ENCODE assay signal across 8 mouse cellular contexts in genomic region chr17:46297028-46297363, GRCm38 (mm10). TPM values are rescaled to one million over a fixed set of nuclear protein-coding genes. Genes with fewer than 3 reads are reported as not detected.
DNase-seq lines count a peak whose midpoint lies in the region; ATAC-seq and TF ChIP-seq lines count a peak whose summit lies in the region.
"Had no signal": no experiment of that assay in that cellular context is flagged by ENCODE, and none has a peak within 500 bp of the region (broad histone marks: within the 10 kb centered on the region; RNA-seq: fewer than 3 reads in every experiment).

No protein-coding gene starts in this region.

- no peak for TF ChIP-seq CTCF in forebrain, postnatal 0 days (IDR thresholded peaks at IDR 0.05; ENCODE audit: low read depth)
- TF ChIP-seq CTCF in liver, embryonic 14.5 days (IDR thresholded peaks at IDR 0.05; ENCODE audit: low read depth), result no peak

- 8% methylated on average over 6 of the region's 6 CpGs for WGBS in forebrain, postnatal 0 days
- 6% methylated on average over 6 of the region's 6 CpGs for WGBS in liver, embryonic 14.5 days (ENCODE audit: insufficient replicate concordance)

- H3K27ac ChIP-seq in forebrain, postnatal 0 days (ENCODE audit: low read depth, low read length), result peak overlapping the region; percentile 86
- no peak overlapping the region for H3K27ac ChIP-seq in liver, embryonic 14.5 days

- peak overlapping the region; percentile 77 for H3K9ac ChIP-seq in forebrain, postnatal 0 days
- H3K9ac ChIP-seq in liver, embryonic 14.5 days (replicated peaks), result no peak overlapping the region

- peak overlapping the region; percentile 91 for H3K4me3 ChIP-seq in megakaryocyte, embryonic 14.5 days (replicated peaks)
- peak overlapping the region; percentile 70 for H3K4me3 ChIP-seq in forebrain, postnatal 0 days (ENCODE audit: low read depth, low read length)
- peak overlapping the region in 1 of 2 experiments; percentile 43; a peak in 2 of 4 replicates for H3K4me3 ChIP-seq in liver, embryonic 14.5 days (ENCODE audit: insufficient read depth in 1 of 2, low read depth in 2 of 2, low read length in 2 of 2)

- H3K9me3 ChIP-seq in megakaryocyte, embryonic 14.5 days, result no peaks in the 10 kb centered on the region
- no peaks in the 10 kb centered on the region for H3K9me3 ChIP-seq in forebrain, postnatal 0 days (ENCODE audit: low read length)
- H3K9me3 ChIP-seq in liver, embryonic 14.5 days (ENCODE audit: control insufficient read depth, low read length), result no peaks in the 10 kb centered on the region

- peaks cover 82% of the 10 kb centered on the region for H3K27me3 ChIP-seq in megakaryocyte, embryonic 14.5 days (replicated peaks)
- H3K27me3 ChIP-seq in forebrain, postnatal 0 days (ENCODE audit: insufficient read depth, low read length), result peaks cover 9% of the 10 kb centered on the region
- peaks cover 46% of the 10 kb centered on the region for H3K27me3 ChIP-seq in liver, embryonic 14.5 days (ENCODE audit: control insufficient read depth, insufficient read depth, low read length)

- ATAC-seq in megakaryocyte, adult 5-6 weeks (ENCODE audit: poor library complexity, severe bottlenecking), result no peak
- no peak for ATAC-seq in forebrain, postnatal 0 days
- ATAC-seq in liver, embryonic 14.5 days (ENCODE audit: insufficient read depth), result no peak

- H3K4me1 ChIP-seq in megakaryocyte, embryonic 14.5 days, result peaks cover 32% of the 10 kb centered on the region
- no peaks in the 10 kb centered on the region for H3K4me1 ChIP-seq in forebrain, postnatal 0 days (ENCODE audit: insufficient read depth)
- no peaks in the 10 kb centered on the region for H3K4me1 ChIP-seq in liver, embryonic 14.5 days (replicated peaks; ENCODE audit: control insufficient read depth in 2 of 2, insufficient read depth in 2 of 2, low read length in 1 of 2)

- no peak for DNase-seq in forebrain, postnatal 0 days
- DNase-seq in liver, embryonic 14.5 days (ENCODE audit: low read depth in 3 of 3, low spot score in 3 of 3), result no peak
- no peak for DNase-seq in frontal cortex, postnatal 10 days (ENCODE audit: low spot score in 2 of 2)
- no peak for DNase-seq in right cerebral cortex, postnatal 10 days (ENCODE audit: low spot score in 2 of 2)
- DNase-seq in embryo, embryonic 9.5 days (ENCODE audit: extremely low spot score), result no peak

- peak overlapping the region; percentile 91 for H3K4me2 ChIP-seq in forebrain, postnatal 0 days (ENCODE audit: low read depth)
- H3K4me2 ChIP-seq in liver, embryonic 14.5 days (ENCODE audit: low read depth), result peak overlapping the region; percentile 64

- H3K36me3 ChIP-seq in megakaryocyte, embryonic 14.5 days (replicated peaks; ENCODE audit: low read length), result no peaks in the 10 kb centered on the region
- peaks cover under 1% of the 10 kb centered on the region; the same call in 1 of the 2 replicates for H3K36me3 ChIP-seq in forebrain, postnatal 0 days (ENCODE audit: insufficient read depth)
- H3K36me3 ChIP-seq in liver, embryonic 14.5 days (replicated peaks; ENCODE audit: control insufficient read depth, insufficient read depth, low read depth), result no peaks in the 10 kb centered on the region

- TF ChIP-seq EP300 in liver, embryonic 14.5 days (IDR thresholded peaks at IDR 0.05; ENCODE audit: low read depth), result no peak

RNA-seq across cellular contexts. Expression of gene Dlk2, which starts 0.2 kb away (rescaled TPM):
- polyA plus RNA-seq in megakaryocyte, embryonic 14.5 days (2012; ENCODE audit: insufficient read depth, low replicate concordance), result not detected in 2 replicates
- not detected in 2 replicates for total RNA-seq in megakaryocyte, adult 5-6 weeks (2015)
- not detected in 2 replicates for total RNA-seq in megakaryocyte, adult 5-6 weeks (2017)
- 49.9 and 61.3 TPM in 2 replicates for total RNA-seq in forebrain, postnatal 0 days (2014; rRNA removed)
- 16.3 and 16.8 TPM in 2 replicates for polyA plus RNA-seq in forebrain, postnatal 0 days (2015; fragmentation: Nextera tagmentation; extraction: Ambion mirVana)
- 0.02 and 0.13 TPM in 2 replicates for polyA plus RNA-seq in liver, embryonic 14.5 days (2012; rRNA removed)
- not detected in 2 replicates for polyA plus RNA-seq in liver, embryonic 14.5 days (2014; fragmentation: Nextera tagmentation; extraction: Ambion mirVana)
- total RNA-seq: hematopoietic stem cell, adult 5-6 weeks had no signal

RNA-seq across cellular contexts. Expression of gene Tjap1, which starts 14.2 kb away (rescaled TPM):
- 42.7 and 59.0 TPM in 2 replicates for polyA plus RNA-seq in megakaryocyte, embryonic 14.5 days (2012; ENCODE audit: insufficient read depth, low replicate concordance)
- 5.4 and 9.9 TPM in 2 replicates for total RNA-seq in megakaryocyte, adult 5-6 weeks (2015)
- total RNA-seq in megakaryocyte, adult 5-6 weeks (2017), result 9.8 and 15.7 TPM in 2 replicates
- 25.6 and 36.9 TPM in 2 replicates for total RNA-seq in forebrain, postnatal 0 days (2014; rRNA removed)
- 15.8 and 17.6 TPM in 2 replicates for polyA plus RNA-seq in forebrain, postnatal 0 days (2015; fragmentation: Nextera tagmentation; extraction: Ambion mirVana)
- polyA plus RNA-seq in liver, embryonic 14.5 days (2012; rRNA removed), result 11.0 and 12.0 TPM in 2 replicates
- polyA plus RNA-seq in liver, embryonic 14.5 days (2014; fragmentation: Nextera tagmentation; extraction: Ambion mirVana), result 7.7 and 8.5 TPM in 2 replicates

RNA-seq across cellular contexts. Expression of gene Abcc10, which starts 31.2 kb away (rescaled TPM):
- polyA plus RNA-seq in megakaryocyte, embryonic 14.5 days (2012; ENCODE audit: insufficient read depth, low replicate concordance), result 6.4 and 13.4 TPM in 2 replicates
- 0.87 and 1.8 TPM in 2 replicates for total RNA-seq in megakaryocyte, adult 5-6 weeks (2015)
- total RNA-seq in megakaryocyte, adult 5-6 weeks (2017), result 2.2 and 5.4 TPM in 2 replicates
- 6.5 and 8.3 TPM in 2 replicates for total RNA-seq in forebrain, postnatal 0 days (2014; rRNA removed)
- 3.7 and 5.0 TPM in 2 replicates for polyA plus RNA-seq in forebrain, postnatal 0 days (2015; fragmentation: Nextera tagmentation; extraction: Ambion mirVana)
- polyA plus RNA-seq in liver, embryonic 14.5 days (2012; rRNA removed), result 1.7 TPM in 2 replicates
- polyA plus RNA-seq in liver, embryonic 14.5 days (2014; fragmentation: Nextera tagmentation; extraction: Ambion mirVana), result 0.90 and 0.94 TPM in 2 replicates

RNA-seq across cellular contexts. Expression of gene Lrrc73, which starts 43.7 kb away (rescaled TPM):
- 3.6 and 5.3 TPM in 2 replicates for polyA plus RNA-seq in megakaryocyte, embryonic 14.5 days (2012; ENCODE audit: insufficient read depth, low replicate concordance)
- total RNA-seq in megakaryocyte, adult 5-6 weeks (2015), result 0.34 and 1.2 TPM in 2 replicates
- total RNA-seq in megakaryocyte, adult 5-6 weeks (2017), result 0.33 TPM in 1 of 2 replicates, not detected in the other
- 51.5 and 56.6 TPM in 2 replicates for total RNA-seq in forebrain, postnatal 0 days (2014; rRNA removed)
- 36.1 and 37.2 TPM in 2 replicates for polyA plus RNA-seq in forebrain, postnatal 0 days (2015; fragmentation: Nextera tagmentation; extraction: Ambion mirVana)
- 0.11 and 0.17 TPM in 2 replicates for polyA plus RNA-seq in liver, embryonic 14.5 days (2012; rRNA removed)
- 0.08 TPM in 1 of 2 replicates, not detected in the other for polyA plus RNA-seq in liver, embryonic 14.5 days (2014; fragmentation: Nextera tagmentation; extraction: Ambion mirVana)
- total RNA-seq: hematopoietic stem cell, adult 5-6 weeks had no signal

RNA-seq across cellular contexts. Expression of gene Yipf3, which starts 49.1 kb away (rescaled TPM):
- polyA plus RNA-seq in megakaryocyte, embryonic 14.5 days (2012; ENCODE audit: insufficient read depth, low replicate concordance), result 213 and 264 TPM in 2 replicates
- 53.9 and 55.1 TPM in 2 replicates for total RNA-seq in megakaryocyte, adult 5-6 weeks (2015)
- 30.1 and 35.8 TPM in 2 replicates for total RNA-seq in megakaryocyte, adult 5-6 weeks (2017)
- total RNA-seq in forebrain, postnatal 0 days (2014; rRNA removed), result 15.8 and 16.1 TPM in 2 replicates
- polyA plus RNA-seq in forebrain, postnatal 0 days (2015; fragmentation: Nextera tagmentation; extraction: Ambion mirVana), result 64.8 and 74.2 TPM in 2 replicates
- 22.4 and 23.2 TPM in 2 replicates for polyA plus RNA-seq in liver, embryonic 14.5 days (2012; rRNA removed)
- 38.1 and 42.5 TPM in 2 replicates for polyA plus RNA-seq in liver, embryonic 14.5 days (2014; fragmentation: Nextera tagmentation; extraction: Ambion mirVana)

Comparison
In these comparisons a context has a peak if more than half of its experiments do, and no peak if none do; other contexts are left out.
1. RNA of gene Dlk2, which starts 0.2 kb away (polyA plus RNA-seq): 16.3 to 16.8 TPM in forebrain, postnatal 0 days; 0.02 to 0.13 TPM in liver, embryonic 14.5 days and not detected in megakaryocyte, embryonic 14.5 days; every median in the first group is over 10 times any median in the second.